Mouse (Mus musculus) adipocyte (in vitro differentiated cells): Measurements from ENCODE around the gene Entpd7.

Source experiments
- DNase-seq: peaks from one replicate; pipeline ENCODE4 v3.0.0-alpha.2; 2016; ENCODE audit warnings: low spot score

The Entpd7 gene

DNA sequence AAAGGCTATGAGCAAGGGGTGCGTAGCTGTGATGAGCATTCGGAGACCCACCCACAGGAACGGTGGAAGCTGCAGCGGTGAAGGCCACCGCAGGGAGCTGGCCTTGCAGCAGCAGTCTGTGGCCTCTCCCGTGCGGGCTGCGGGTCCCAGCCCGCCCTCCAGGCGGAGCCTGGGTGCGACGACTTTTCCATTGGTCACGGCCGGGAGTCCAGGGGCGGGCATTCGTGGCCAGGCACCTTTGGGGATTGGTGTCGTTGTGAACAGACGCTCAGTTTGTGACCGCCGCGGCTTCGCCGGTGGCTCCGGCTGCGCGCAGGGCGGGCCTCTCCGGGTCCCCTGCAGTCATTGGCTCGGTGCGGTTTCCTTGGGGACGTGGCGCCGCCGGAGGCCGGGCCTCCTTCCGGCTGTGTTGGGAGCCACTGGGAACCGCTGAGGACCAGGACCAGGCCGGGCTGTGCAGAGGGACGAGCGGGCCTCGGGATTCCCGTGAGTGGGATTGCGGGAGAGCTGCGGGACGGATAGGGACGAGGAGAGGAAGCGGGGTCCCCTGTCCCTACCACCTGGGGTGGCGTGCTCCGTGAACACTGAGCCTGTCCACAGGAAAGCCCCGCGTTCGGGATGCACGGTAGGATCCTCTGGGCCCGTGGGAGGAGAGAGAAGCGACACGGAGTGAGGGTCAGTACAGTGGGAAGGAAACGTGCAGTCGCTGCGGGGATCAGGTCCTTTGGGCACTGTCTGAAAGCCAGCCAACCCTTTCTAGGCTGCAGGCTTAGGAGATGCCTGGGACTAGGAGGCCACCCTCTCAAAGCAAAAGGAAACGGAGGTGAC is at the start of gene Entpd7:
Gene Entpd7, plus strand, starts transcription at position 254 of the 828 bp plus-strand sequence.
- DNase-seq, result peak; percentile 96

GRCm38 (mm10) chr19:43641833-43642232 is 47.6 kb upstream of the Entpd7 start:
- DNase-seq, result no peak

DNA sequence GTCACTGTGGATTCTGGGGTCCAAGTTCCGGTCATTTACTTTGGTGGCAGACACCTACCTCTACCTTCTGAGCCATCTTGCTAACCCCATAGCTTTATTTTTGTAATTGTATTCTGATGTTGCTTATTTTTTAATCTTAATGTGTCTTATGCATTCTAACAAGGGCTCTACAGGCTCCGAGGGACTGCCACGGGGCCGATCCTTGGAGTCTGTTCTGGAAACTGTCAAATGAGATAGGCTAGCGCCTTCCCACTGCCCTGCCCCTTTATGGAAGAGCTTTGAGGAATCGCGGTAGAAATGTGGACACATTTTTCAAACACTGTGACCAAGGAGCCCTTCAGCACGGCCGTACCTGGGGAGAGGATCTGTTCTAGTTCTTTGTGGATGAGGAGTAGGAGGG is 46.6 kb upstream of the Entpd7 start:
- no peak for DNase-seq

GRCm38 (mm10) chr19:43645508-43645907 is 44.0 kb upstream of the Entpd7 start:
- DNase-seq, result no peak

DNA sequence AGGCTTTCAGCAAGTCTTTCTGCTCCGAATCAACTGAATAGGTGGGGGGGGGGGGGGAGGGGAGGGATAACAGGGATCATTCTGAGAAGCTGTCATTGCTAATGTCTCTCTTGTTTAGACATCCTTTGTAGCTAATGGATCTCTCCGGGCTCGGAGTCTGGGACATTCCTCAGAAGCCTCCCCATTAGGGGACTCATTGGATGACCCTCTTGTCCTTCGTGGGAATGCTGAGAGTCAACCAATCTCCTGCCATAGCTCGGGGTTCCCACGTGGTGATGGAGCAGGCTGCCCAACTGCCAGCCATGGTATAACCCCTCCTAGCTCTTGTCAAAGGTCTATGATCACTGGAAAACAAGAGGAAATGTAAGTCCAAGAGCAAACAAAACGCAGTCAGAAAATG is 42.6 kb upstream of the Entpd7 start:
- no peak for DNase-seq

GRCm38 (mm10) chr19:43647261-43647660 is 42.2 kb upstream of the Entpd7 start:
- no peak for DNase-seq

DNA sequence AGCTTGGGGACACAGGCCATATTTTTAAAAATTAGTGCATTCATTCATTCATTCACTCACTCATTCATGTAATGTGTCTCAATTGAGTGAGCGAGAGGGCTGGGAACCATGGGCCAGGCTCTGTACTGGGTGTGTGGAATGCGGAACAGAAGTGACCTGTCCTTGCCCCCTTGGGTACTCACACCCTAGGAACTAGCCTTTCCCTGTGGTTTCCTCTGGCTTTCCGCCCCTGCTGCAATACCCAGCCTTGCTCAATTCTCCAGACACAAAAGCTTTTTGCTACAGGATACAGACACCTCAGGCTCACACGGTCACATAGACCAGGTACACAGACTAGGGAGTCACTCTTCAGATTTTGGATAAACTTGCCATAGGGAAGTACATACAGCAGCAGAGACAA is 41.1 kb upstream of the Entpd7 start:
- no peak for DNase-seq

DNA sequence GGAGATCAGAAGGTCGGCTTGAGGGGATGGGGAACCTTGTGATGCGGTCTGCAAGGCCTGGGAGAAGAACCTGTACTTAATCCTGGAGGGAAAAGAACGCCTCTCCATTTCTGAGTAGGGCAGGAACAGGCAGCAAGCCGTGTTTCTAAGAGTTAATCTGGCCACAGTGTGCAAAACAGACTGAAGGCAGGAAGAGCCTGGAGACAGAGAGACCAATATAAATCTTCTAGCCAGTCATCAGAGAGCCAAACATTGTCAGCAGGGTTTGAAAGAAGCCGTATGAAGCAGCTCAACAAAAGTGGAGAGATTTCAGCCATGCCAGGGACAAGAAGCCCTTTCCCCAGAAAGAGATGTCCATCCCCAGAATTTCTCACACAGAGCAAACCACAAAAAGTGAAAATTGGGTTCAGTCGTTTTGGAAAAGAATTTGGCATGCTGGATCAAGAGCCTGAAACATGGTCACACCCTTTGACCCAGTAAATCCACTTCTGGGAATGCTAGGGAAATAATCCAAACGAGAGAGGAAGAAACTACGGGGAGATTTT is 38.2 kb upstream of the Entpd7 start:
- peak; percentile 79 for DNase-seq

GRCm38 (mm10) chr19:43655735-43656492 is 33.6 kb upstream of the Entpd7 start:
- DNase-seq, result peak; percentile 92

DNA sequence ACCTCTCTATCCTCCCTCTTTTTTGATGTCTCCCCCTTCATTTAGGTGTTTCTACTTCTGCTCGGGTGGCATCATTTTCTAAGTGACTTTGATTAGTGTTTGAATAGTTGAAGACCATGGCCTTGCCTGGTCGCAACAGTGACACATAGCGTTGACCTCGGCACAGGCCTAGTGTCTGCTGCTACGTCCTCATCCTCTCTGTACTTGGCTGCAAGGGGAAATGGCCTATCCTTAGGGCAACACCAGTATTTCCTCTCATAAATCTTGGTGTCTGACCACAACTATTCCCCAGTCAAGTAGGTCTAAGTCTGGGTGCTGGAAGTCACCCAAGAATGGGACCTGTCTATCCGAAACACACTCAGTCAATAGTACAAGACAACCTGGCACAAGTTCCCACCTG is 29.8 kb upstream of the Entpd7 start:
- no peak for DNase-seq

DNA sequence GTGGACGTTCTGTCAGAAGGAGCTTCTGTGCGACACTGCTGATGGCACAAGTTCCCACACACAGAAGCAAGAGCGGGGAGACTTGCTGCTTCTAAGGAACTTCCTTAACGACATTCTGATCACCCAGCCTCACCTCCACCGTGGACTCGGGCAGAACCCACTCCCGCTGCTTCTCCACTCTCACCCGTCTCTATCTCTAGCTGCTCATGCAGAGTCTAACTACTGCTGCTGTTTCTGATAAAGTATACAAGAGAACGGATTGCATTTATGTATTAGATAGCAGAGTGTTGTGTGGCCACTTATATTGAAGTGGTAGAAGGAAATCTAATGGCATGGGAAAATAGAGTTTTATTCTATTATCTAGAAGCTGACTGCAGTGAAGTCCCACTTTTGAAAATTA is 28.7 kb upstream of the Entpd7 start:
- DNase-seq, result no peak

- peak; percentile 72 for DNase-seq
Measured at GRCm38 (mm10) chr19:43662176-43662967, 27.1 kb upstream of the Entpd7 start.

GRCm38 (mm10) chr19:43663471-43663870 is 26.0 kb upstream of the Entpd7 start:
- no peak for DNase-seq

GRCm38 (mm10) chr19:43665441-43666048 is 23.9 kb upstream of the Entpd7 start:
- peak; percentile 45 for DNase-seq

GRCm38 (mm10) chr19:43666661-43667429 is 22.6 kb upstream of the Entpd7 start:
- DNase-seq, result peak; percentile 77

DNA sequence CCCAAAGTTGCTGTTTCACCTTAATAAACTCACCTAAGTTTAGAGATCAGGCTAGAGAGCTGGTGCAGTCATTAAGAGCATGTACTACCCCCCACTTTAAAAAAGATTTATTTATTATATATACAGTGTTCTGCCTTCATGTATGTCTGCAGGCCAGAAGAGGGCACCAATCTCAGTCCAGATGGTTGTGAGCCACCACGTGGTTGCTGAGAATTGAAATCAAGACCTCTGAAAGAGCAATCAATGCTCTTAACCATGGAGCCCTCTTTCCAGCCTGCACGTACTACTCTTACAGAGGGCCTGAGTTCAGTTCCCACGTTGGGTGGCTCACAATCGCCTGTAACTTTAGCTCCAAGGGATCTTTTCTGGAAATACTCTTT is 22.1 kb upstream of the Entpd7 start:
- no peak for DNase-seq

DNA sequence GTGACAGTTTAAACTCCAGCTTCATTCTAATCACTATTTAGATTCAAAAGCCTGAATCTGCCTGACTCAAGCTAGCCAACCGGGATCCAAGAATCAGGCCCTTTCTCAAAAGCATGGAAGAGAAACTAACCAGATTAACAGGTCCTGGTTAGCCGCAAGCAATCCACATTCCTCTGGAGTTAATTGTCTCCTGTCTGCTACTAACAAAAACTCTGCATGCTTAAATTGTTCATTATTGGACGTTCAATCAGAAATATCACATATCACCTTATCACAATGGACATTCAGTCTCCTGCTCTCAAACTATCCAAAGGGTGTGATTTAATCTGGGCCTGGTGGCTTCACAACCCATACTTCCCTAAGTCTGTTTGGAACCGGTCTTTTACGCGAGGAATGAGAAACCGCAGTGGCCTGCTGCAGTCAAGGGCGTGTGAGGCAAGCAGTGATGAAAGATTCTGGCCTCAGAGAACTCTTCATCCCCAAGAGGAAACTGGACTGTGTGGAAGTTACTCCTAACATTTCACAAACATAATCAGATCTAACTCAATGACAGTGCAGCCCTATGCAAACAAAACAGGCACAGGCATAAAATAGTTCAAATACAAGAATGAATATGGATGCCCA is 20.2 kb upstream of the Entpd7 start:
- peak; percentile 73 for DNase-seq

DNA sequence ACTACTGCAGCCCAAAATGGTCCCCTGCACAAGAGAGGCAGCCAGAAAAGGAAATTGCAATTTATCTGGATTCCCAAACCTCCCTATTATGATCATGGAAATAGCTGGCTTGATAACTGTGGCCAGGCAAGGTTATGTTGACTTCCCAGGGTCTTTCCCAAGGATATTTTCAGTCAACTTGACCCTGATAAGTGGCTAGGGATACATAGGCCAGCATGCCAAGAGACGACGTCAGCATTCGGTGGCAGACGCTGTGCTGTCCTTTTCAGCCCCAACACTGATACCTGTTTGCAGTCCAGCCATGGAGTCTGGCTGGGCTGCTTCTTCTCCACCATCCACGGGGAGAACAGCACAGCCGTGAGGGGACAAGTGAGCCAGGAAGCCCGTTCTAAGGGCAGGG is 18.4 kb upstream of the Entpd7 start:
- DNase-seq, result no peak

DNA sequence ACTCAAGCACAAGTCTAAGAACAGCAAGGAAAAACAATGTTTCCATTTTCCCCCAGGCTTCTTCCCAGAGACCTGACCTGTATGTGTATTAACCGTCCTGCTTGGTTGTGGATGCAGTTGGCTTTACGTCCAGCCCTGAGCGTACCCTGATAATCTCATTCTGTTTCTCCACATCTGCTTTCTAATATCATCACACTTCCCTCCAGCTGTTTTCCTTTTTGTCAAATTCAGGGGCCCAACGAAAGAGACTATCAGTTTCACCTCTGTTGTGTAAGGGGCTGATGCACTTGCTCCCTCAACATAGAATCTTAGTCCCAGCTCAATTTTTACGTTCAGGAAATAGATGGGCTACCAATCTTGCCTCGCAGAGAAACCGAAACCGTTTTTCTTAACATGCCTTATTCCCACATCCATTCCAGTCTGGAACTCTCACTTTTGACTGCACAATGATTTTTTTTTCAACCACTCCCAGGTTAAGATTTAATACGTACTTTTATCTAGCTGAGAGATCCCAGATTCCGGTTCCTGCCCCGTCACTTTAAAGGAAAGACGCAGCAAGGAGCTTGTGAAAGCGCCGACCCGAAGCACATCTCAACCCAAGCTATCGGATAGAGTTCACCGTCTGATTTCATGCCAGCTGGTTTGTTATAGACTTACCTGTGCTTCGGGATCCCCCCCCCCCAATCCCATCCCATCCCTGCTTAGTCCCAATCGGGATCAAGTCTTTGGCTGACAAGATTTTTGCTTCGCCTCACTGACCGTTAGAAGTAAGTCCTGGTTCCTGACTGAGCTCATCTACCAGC is 15.8 kb upstream of the Entpd7 start:
- DNase-seq, result peak; percentile 53

DNA sequence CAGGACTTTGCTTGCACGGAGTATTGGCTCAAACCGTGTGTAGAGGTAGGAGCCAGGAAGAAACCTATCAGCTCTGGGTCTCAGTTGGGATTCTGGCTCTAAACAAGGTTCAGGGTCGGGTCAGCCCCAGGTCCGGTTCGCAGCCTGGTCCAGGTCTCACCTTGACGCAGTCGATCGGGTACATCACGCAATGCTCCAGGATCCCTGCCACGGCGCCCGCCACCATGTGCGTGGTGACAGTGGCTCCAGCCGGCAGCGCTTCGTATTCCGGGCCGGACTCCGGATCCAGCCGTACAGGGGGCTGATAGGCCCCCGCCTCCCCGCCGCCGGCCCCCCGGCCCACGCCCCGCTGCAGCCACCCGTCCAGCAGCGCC is 15.2 kb upstream of the Entpd7 start:
- no peak for DNase-seq
